Mouse (Mus musculus): Measurements from ENCODE around the gene Rnf145. TPM values are rescaled to one million over a fixed set of nuclear protein-coding genes. Genes with fewer than 3 reads are reported as not detected.

Rnf145 gene
- polyA plus RNA-seq, 1 experiment: 56.2 TPM

GRCm38 (mm10) chr11:44476445-44476844 lies 42.3 kb upstream of the Rnf145 start:
- Histone ChIP-seq H3K27me3 (ENCODE audit: control insufficient read depth, insufficient read depth, low read length, poor library complexity, severe bottlenecking) (no peaks in the 10 kb centered on the region), H3K9me3 (replicated peaks; ENCODE audit: control insufficient read depth, insufficient read depth, low read length, poor library complexity, severe bottlenecking) (no peaks in the 10 kb centered on the region), H3K4me3 (ENCODE audit: low read depth, low read length) (no peak overlapping the region), H3K4me1 (ENCODE audit: control insufficient read depth, insufficient read depth, low read length) (no peaks in the 10 kb centered on the region), H3K9ac (ENCODE audit: low read depth, poor library complexity, severe bottlenecking) (no peak overlapping the region), H3K27ac (ENCODE audit: insufficient read depth, low read length) (no peak overlapping the region), H3K36me3 (ENCODE audit: control insufficient read depth, insufficient read depth, low read length, poor library complexity, severe bottlenecking) (no peaks in the 10 kb centered on the region)
- TF ChIP-seq CTCF (IDR thresholded peaks at IDR 0.05; ENCODE audit: low read depth, low read length) (no peak), POLR2A (IDR thresholded peaks at IDR 0.05; ENCODE audit: insufficient read depth, low read length) (no peak), EP300 (IDR thresholded peaks at IDR 0.05; ENCODE audit: insufficient read depth, low read depth, low read length) (no peak)

GRCm38 (mm10) chr11:44478382-44478781 lies 40.4 kb upstream of the Rnf145 start:
- no peak overlapping the region for H3K27ac ChIP-seq (ENCODE audit: insufficient read depth, low read length)
- no peaks in the 10 kb centered on the region for H3K36me3 ChIP-seq (ENCODE audit: control insufficient read depth, insufficient read depth, low read length, poor library complexity, severe bottlenecking)
- H3K4me1 ChIP-seq (ENCODE audit: control insufficient read depth, insufficient read depth, low read length): no peaks in the 10 kb centered on the region
- H3K27me3 ChIP-seq (ENCODE audit: control insufficient read depth, insufficient read depth, low read length, poor library complexity, severe bottlenecking): no peaks in the 10 kb centered on the region
- TF ChIP-seq CTCF (IDR thresholded peaks at IDR 0.05; ENCODE audit: low read depth, low read length) (no peak), EP300 (IDR thresholded peaks at IDR 0.05; ENCODE audit: insufficient read depth, low read depth, low read length) (no peak), POLR2A (IDR thresholded peaks at IDR 0.05; ENCODE audit: insufficient read depth, low read length) (no peak)
- H3K4me3 ChIP-seq (ENCODE audit: low read depth, low read length): no peak overlapping the region
- no peaks in the 10 kb centered on the region for H3K9me3 ChIP-seq (replicated peaks; ENCODE audit: control insufficient read depth, insufficient read depth, low read length, poor library complexity, severe bottlenecking)
- no peak overlapping the region for H3K9ac ChIP-seq (ENCODE audit: low read depth, poor library complexity, severe bottlenecking)

GRCm38 (mm10) chr11:44480246-44480645 lies 38.5 kb upstream of the Rnf145 start:
- TF ChIP-seq EP300 (IDR thresholded peaks at IDR 0.05; ENCODE audit: insufficient read depth, low read depth, low read length) (no peak), CTCF (IDR thresholded peaks at IDR 0.05; ENCODE audit: low read depth, low read length) (no peak), POLR2A (IDR thresholded peaks at IDR 0.05; ENCODE audit: insufficient read depth, low read length) (no peak)
- H3K9me3 ChIP-seq (replicated peaks; ENCODE audit: control insufficient read depth, insufficient read depth, low read length, poor library complexity, severe bottlenecking): no peaks in the 10 kb centered on the region
- H3K9ac ChIP-seq (ENCODE audit: low read depth, poor library complexity, severe bottlenecking): no peak overlapping the region
- H3K4me1 ChIP-seq (ENCODE audit: control insufficient read depth, insufficient read depth, low read length): no peaks in the 10 kb centered on the region
- H3K27ac ChIP-seq (ENCODE audit: insufficient read depth, low read length): no peak overlapping the region
- H3K36me3 ChIP-seq (ENCODE audit: control insufficient read depth, insufficient read depth, low read length, poor library complexity, severe bottlenecking): no peaks in the 10 kb centered on the region
- no peaks in the 10 kb centered on the region for H3K27me3 ChIP-seq (ENCODE audit: control insufficient read depth, insufficient read depth, low read length, poor library complexity, severe bottlenecking)
- no peak overlapping the region for H3K4me3 ChIP-seq (ENCODE audit: low read depth, low read length)

- Histone ChIP-seq H3K27ac (ENCODE audit: insufficient read depth, low read length) (no peak overlapping the region), H3K9ac (ENCODE audit: low read depth, poor library complexity, severe bottlenecking) (no peak overlapping the region), H3K4me3 (ENCODE audit: low read depth, low read length) (no peak overlapping the region), H3K36me3 (ENCODE audit: control insufficient read depth, insufficient read depth, low read length, poor library complexity, severe bottlenecking) (no peaks in the 10 kb centered on the region), H3K9me3 (replicated peaks; ENCODE audit: control insufficient read depth, insufficient read depth, low read length, poor library complexity, severe bottlenecking) (no peaks in the 10 kb centered on the region), H3K27me3 (ENCODE audit: control insufficient read depth, insufficient read depth, low read length, poor library complexity, severe bottlenecking) (no peaks in the 10 kb centered on the region), H3K4me1 (ENCODE audit: control insufficient read depth, insufficient read depth, low read length) (no peaks in the 10 kb centered on the region)
- TF ChIP-seq EP300 (IDR thresholded peaks at IDR 0.05; ENCODE audit: insufficient read depth, low read depth, low read length): no peak
- TF ChIP-seq CTCF (IDR thresholded peaks at IDR 0.05; ENCODE audit: low read depth, low read length): no peak
- no peak for TF ChIP-seq POLR2A (IDR thresholded peaks at IDR 0.05; ENCODE audit: insufficient read depth, low read length)
These were observed 33.6 kb upstream of the Rnf145 start for GRCm38 (mm10) chr11:44485089-44485736.

GRCm38 (mm10) chr11:44489117-44489516 lies 29.6 kb upstream of the Rnf145 start:
- H3K27ac ChIP-seq (ENCODE audit: insufficient read depth, low read length): no peak overlapping the region
- no peaks in the 10 kb centered on the region for H3K4me1 ChIP-seq (ENCODE audit: control insufficient read depth, insufficient read depth, low read length)
- no peaks in the 10 kb centered on the region for H3K27me3 ChIP-seq (ENCODE audit: control insufficient read depth, insufficient read depth, low read length, poor library complexity, severe bottlenecking)
- no peaks in the 10 kb centered on the region for H3K9me3 ChIP-seq (replicated peaks; ENCODE audit: control insufficient read depth, insufficient read depth, low read length, poor library complexity, severe bottlenecking)
- H3K4me3 ChIP-seq (ENCODE audit: low read depth, low read length): no peak overlapping the region
- H3K9ac ChIP-seq (ENCODE audit: low read depth, poor library complexity, severe bottlenecking): no peak overlapping the region
- no peaks in the 10 kb centered on the region for H3K36me3 ChIP-seq (ENCODE audit: control insufficient read depth, insufficient read depth, low read length, poor library complexity, severe bottlenecking)
- TF ChIP-seq POLR2A (IDR thresholded peaks at IDR 0.05; ENCODE audit: insufficient read depth, low read length): no peak
- no peak for TF ChIP-seq EP300 (IDR thresholded peaks at IDR 0.05; ENCODE audit: insufficient read depth, low read depth, low read length)
- no peak for TF ChIP-seq CTCF (IDR thresholded peaks at IDR 0.05; ENCODE audit: low read depth, low read length)

- TF ChIP-seq POLR2A (IDR thresholded peaks at IDR 0.05; ENCODE audit: insufficient read depth, low read length): no peak
- no peak for TF ChIP-seq EP300 (IDR thresholded peaks at IDR 0.05; ENCODE audit: insufficient read depth, low read depth, low read length)
- TF ChIP-seq CTCF (IDR thresholded peaks at IDR 0.05; ENCODE audit: low read depth, low read length): no peak
- no peak overlapping the region for H3K4me3 ChIP-seq (ENCODE audit: low read depth, low read length)
- H3K36me3 ChIP-seq (ENCODE audit: control insufficient read depth, insufficient read depth, low read length, poor library complexity, severe bottlenecking): no peaks in the 10 kb centered on the region
- H3K27me3 ChIP-seq (ENCODE audit: control insufficient read depth, insufficient read depth, low read length, poor library complexity, severe bottlenecking): no peaks in the 10 kb centered on the region; the same call in 1 of the 2 replicates
- H3K4me1 ChIP-seq (ENCODE audit: control insufficient read depth, insufficient read depth, low read length): no peaks in the 10 kb centered on the region
- no peaks in the 10 kb centered on the region for H3K9me3 ChIP-seq (replicated peaks; ENCODE audit: control insufficient read depth, insufficient read depth, low read length, poor library complexity, severe bottlenecking)
- H3K27ac ChIP-seq (ENCODE audit: insufficient read depth, low read length): no peak overlapping the region
- H3K9ac ChIP-seq (ENCODE audit: low read depth, poor library complexity, severe bottlenecking): no peak overlapping the region
These were observed 24.0 kb upstream of the Rnf145 start for GRCm38 (mm10) chr11:44494643-44495323.

Data from ES-Bruce4 (cell line).